Mouse (Mus musculus) left cerebral cortex, adult 8-10 months (tissue): ENCODE data around the gene Adig. TPM values are rescaled to one million over a fixed set of nuclear protein-coding genes. Genes with fewer than 3 reads are reported as not detected.

Experiments used
- DNase-seq, 2 experiments: peaks; one replicate each; pipeline ENCODE4 v3.0.0; 2022; ENCODE audit warnings: low spot score in 2 of 2
- total RNA-seq, 4 experiments: library from RNA; stranded (reverse); gene quantifications; 2 replicates each; pipeline ENCODE4 v1.2.4; 2022

Adig gene
- total RNA-seq, 4 experiments from 2014 or later: not detected

DNA sequence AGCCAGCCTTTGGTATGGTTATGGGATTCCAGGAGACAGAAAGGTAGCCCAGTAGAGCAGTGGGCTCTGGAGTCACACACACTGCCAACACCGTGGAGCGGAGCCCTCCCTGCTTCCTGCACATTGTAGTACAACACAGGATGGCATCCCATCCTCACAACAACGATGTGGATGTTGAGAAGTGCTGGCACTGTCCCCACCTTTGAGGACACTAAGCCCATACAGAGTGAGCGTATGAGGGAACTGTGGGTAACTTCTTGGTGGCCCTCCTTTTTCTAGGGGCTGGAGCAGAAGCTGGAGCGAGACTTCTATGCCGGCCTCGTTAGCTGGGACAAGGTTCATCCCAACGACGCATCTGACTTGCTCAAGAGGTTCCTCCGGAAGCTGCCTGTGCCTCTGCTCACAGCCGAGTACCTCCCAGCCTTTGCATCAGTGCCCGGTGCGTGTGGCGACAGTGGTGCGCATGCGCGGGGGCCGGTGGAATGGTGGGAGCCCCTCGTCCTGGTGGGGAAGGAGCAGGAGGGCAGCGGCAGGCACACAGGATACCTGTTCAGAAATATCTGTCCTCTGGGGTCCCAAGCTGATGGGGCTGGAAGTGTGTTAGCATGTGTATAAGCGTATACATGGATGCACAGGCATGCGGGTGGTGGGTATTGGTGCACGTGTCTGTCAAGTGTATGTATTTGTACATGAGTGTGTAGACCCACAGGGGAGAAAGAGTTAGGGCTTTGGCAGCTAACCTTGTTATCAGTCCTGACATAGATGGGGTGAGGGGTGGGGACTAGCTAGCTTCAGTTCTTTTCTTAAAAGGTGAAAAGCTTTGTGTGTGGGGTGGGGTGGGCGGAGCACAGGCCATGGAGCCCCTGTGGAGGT lies 37.3 kb downstream of the Adig start:
- no peak for DNase-seq

DNA sequence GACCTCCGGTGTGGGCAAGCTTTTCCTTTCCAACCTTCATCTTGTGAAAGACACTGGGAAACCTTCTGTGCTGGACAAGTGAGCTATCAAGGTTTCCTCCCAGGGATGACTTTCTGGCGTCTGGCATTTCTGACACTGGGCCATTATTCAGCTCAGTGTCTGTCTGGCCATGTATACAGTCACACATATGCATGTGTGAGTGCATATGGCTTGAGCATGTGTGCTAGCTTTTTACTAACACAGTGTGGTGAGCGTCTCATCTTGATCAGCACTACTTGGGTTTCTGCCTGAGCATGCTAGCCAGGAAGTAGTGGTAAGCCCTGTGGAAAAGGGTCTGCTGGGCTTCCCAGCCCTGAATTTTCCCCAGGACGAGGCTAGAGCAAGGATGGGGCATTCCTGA lies 38.9 kb downstream of the Adig start:
- no peak for DNase-seq

DNA sequence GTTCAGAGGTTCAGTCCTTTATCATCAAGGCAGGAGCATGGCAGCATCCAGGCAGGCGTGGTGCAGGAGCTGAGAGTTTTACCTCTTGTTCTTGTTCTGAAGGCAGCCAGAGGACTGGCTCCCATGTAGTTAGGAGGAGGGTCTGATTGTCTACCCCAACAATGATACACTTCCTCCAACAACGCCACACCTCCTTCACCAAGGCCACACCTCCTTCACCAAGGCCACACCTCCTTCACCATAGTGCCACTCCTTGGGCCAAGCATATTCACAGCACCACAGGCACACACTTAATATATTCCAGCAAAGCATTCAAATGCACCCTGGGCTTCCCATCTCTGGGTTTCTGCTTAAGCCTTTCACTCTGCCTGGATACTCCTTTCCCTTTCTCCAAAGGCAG lies 42.9 kb downstream of the Adig start:
- no peak for DNase-seq

GRCm38 (mm10) chr2:158546751-158547150 lies 44.3 kb downstream of the Adig start:
- peak; percentile 39 to 72 for DNase-seq

- peak; percentile 47 to 60 for DNase-seq
These were observed 47.7 kb downstream of the Adig start for GRCm38 (mm10) chr2:158550067-158550466.

DNA sequence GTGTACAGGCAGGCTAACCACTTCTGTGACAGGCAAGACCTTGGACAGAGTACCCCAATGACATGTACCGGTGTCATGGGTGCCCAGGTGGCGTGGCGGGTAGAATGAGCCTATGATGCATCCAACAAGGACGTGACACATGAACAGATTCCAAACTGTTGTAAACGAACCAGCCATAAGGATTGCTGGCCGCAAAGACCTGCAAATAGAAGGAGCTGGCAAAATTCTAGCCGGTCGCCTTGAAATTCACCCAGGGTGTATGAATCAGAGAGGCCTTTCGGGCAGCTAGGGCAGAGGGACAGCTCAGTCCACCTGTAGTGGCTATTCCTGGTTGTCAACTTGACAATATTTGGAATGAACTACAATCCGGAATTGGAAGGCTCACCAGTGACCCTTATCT lies 52.0 kb downstream of the Adig start:
- no peak for DNase-seq

DNA sequence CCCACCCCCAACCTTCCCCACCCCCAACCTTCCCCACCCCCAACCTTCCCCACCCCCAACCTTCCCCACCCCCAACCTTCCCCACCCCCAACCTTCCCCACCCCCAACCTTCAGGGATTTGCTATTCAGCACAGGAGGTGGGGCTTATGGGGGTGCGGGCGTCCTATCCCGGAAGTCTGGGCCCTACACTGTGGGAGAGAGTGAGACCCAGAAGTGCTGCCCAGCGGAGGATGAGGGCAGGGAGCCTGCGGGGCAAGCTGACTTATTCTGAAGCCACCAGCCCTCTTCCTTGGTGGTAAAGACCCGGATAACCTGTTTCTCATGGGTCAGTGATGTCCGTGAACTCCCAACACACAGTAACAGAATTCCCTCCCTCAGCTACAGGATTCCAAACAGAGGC lies 52.8 kb downstream of the Adig start:
- no peak for DNase-seq

DNA sequence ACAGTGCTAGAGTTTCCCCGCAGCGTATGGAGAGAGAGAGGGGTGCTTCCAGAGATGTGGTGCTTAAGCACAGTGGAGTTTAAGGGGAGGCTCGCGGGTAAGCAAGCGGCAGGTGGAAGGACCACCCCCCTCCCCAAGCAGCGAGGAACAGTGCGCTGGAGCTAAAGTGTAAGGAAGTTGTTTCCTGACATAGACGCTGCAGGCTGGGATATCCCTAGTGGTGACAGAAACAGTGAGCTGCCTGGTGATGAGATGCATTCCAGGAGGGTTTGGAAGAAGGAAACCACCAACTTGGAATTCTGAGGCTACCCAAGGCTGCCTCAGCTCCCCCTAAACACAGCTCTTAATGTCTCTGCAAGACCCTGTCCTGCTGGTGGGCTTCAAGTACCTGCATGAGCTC lies 53.4 kb downstream of the Adig start:
- no peak for DNase-seq

DNA sequence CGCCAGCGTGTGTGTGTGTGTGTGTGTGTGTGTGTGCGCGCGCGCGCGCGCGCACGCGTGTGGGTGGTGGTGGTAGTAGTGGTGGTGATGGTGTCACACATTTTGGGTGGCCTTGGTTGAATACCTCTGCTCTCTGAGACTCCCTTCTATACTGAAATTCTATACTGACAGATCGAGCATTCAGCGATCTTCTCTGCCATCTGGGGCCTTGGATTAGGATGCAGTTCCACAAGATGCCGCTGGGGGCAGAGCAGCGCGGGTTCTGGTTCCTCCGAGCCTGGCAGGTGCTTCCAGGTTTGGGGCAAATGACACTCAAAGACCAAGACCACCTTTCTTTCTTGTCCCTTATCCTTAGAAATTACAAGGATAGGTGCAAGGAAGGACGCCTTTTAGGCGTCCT lies 53.8 kb downstream of the Adig start:
- DNase-seq: peak in 1 of 2 experiments; percentile 80

- no peak for DNase-seq
These were observed 54.3 kb downstream of the Adig start for GRCm38 (mm10) chr2:158556750-158557149.

Other genes with a start within 250 kb of the Adig start
- gene Bpi, start 244.5 kb upstream of the Adig start, total RNA-seq: not detected
- 1 to 10 TPM; 1.6 to 3.0 (median 1.9) TPM for gene Lbp, start 196.1 kb upstream of the Adig start, total RNA-seq
- gene Snhg11, start 127.0 kb upstream of the Adig start, total RNA-seq: 100 to 1,000 TPM; 574 to 680 (median 623) TPM
- gene Ralgapb, start 92.8 kb upstream of the Adig start, total RNA-seq: 100 to 1,000 TPM in 3 of 4 experiments, 10 to 100 TPM in 1; 97.6 to 110 (median 106) TPM
- under 1 TPM in 1 of 4 experiments, not detected in 3; 0.54 TPM for gene Arhgap40, start 10.2 kb downstream of the Adig start, total RNA-seq
- 100 to 1,000 TPM; 130 to 145 (median 137) TPM for gene Slc32a1, start 108.2 kb downstream of the Adig start, total RNA-seq
- 10 to 100 TPM; 10.4 to 14.3 (median 12.4) TPM for gene Actr5, start 122.3 kb downstream of the Adig start, total RNA-seq
- 100 to 1,000 TPM; 130 to 163 (median 146) TPM for gene Ppp1r16b, start 162.8 kb downstream of the Adig start, total RNA-seq